Mouse (Mus musculus): ENCODE data around the gene Gm525. TPM values are rescaled to one million over a fixed set of nuclear protein-coding genes. Genes with fewer than 3 reads are reported as not detected.
"Not testable (repeated sequence)": the region's sequence is repeated elsewhere in the genome, so short reads cannot be mapped to it uniquely, and the experiment has no call there.

Gene Gm525
- not detected for total RNA-seq (2021)
- long read RNA-seq, experiment 1: 0 reads
- long read RNA-seq, experiment 2: 0 reads

DNA sequence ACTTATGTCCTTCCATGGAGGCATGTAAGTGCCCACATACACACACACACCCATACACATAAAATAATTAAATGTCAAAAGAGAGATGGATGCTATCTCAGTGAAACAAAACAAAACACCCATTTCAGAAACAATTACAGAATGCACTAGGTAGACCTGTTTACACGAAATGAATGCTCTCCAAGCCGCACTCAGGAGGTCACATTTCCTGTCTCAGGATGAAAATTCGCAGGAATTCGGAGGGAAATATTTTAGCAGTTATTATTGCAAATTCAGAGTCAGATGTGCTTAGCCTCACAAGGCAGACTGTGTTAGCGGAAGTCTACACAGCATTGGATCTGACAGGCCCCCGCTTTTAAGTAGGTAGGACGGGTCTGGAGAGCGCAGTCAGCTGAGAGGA lies at the start of gene Gm525:
Gene Gm525 (plus strand): TSS at position 301 of the 400 bp plus-strand sequence.
- no peak for DNase-seq

DNA sequence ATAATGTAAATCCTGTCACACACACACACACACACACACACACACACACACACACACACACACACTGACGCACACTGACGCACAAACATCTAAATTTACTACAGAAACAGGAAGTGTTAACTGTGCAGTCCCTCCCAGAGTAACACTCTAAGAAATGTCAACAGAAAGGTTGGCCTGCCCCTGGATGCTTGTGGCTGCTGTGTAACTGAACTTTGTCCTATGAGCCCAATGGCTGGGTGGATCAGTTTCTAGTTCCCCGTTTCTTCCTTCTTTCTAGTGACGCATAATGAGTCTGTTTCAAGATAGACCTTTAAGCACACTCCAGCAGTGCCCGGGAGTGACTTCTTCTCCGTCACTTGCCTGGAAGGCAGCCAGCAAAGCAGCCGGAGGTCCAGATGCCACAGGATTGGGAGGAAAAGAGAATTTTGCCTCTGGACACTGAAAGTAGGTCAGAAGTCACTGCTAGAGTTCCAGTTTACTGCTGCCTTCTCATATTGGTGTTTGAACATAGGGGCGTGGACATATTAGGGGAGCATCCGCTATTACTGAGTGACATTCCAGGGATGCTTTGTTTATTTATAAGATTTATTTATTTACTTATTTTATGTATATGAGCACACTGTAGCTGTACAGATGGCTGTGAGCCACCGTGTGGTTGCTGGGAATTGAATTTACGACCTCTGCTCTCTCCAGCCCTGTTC lies 49.3 kb upstream of the Gm525 start:
- peak; percentile 68 for DNase-seq

GRCm38 (mm10) chr11:89025603-89026002 lies 48.0 kb upstream of the Gm525 start:
- DNase-seq: no peak

DNA sequence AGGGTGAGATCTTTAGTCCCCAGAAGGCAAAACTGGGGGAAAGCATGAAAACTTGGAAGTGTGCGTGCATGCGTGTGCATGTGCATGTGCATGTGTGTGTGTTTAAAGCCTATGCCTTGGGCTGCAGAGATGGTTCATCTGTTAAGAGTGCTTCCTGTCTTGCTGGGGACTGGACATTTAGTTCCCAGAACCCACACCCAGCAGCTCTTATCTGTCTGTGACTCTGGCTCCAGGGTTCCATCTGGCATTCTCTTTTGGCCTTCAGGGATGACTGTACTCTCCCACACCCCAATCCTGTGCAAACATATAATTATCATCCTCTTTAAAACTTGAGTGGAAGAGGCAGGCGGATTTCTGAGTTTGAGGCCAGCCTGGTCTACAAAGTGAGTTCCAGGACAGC lies 47.5 kb upstream of the Gm525 start:
- DNase-seq: no peak

DNA sequence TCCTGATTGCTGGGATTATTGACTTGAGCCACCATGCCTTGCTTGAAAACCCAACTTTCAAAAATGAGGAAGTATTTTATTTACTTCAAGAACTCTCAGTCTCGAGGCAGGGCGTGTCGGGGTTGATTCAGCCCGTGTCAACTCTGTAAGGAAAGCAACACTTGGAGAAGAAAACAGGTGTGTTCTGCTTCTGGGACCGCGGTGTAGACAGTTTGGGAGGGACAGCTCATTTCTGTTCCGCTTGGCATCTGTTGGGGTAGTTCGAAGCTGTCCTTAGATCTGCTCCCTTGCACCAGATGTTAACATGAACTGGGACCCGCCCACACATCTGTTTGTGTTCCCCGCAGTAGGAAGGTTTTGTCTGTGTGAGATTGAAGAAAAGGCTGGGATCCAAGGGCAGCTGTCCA lies 45.7 kb upstream of the Gm525 start:
- DNase-seq: peak; percentile 34

GRCm38 (mm10) chr11:89028871-89029405 lies 44.7 kb upstream of the Gm525 start:
- no peak for DNase-seq

DNA sequence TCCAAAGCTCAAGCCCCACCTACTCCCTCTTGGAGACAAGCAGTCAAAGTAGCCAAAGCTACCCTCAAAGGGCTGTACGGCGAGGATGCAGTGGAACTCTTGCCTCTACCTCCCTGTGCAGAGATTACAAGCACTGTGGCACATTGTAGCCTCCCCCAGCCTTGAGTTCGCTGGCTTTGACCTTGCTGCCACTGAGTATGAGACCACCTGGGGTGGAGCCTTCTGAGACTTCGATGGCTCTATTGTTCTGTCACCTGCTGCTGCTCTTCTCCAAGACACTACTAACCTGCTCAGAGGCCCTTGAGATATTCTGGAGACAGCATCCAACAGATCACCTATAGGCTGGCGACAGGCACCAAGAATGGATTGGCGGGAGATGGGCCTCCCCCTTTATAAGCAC lies 43.1 kb upstream of the Gm525 start:
- no peak for DNase-seq

DNA sequence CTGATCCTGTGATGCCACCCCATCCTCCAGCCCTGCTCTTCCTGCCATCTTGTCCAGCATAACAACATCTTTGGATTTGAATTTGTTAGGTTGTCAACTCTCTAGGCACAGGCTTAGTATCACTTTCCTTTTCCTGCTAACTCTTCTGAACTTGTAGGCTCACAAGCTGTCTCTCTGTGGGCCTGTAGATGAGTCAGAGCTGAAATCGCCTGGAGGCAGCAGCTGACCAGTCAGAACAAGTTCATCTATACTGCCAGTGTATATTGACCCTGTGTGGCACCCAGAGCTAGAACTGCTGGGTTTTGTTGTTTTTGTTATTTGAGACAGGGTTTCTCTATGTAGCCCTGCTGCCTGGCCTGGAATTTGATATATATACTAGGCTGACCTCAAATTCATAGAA lies 42.5 kb upstream of the Gm525 start:
- no peak for DNase-seq

GRCm38 (mm10) chr11:89034592-89034991 lies 39.0 kb upstream of the Gm525 start:
- no peak for DNase-seq

- DNase-seq: no peak
Observed at GRCm38 (mm10) chr11:89035552-89035951, 38.1 kb upstream of the Gm525 start.

GRCm38 (mm10) chr11:89038496-89038895 lies 35.1 kb upstream of the Gm525 start:
- no peak for DNase-seq

GRCm38 (mm10) chr11:89039325-89039724 lies 34.3 kb upstream of the Gm525 start:
- no peak for DNase-seq

DNA sequence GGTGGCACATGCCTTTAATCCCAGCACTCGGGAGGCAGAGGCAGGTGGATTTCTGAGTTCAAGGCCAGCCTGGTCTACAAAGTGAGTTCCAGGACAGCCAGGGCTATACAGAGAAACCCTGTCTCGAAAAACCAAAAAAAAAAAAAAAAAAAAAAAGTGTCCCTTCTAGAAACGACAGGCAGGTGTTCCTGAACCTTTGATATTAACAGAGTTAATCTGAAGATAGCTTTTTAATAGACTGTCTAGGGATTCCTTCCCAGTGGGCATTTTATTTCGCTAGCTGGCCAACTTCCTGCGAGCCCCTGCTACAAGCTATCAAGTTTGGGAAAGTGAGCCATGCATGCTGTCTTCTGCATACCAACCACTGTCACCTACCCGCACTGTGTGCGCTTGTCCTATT lies 32.6 kb upstream of the Gm525 start:
- DNase-seq: not testable (repeated sequence)

DNA sequence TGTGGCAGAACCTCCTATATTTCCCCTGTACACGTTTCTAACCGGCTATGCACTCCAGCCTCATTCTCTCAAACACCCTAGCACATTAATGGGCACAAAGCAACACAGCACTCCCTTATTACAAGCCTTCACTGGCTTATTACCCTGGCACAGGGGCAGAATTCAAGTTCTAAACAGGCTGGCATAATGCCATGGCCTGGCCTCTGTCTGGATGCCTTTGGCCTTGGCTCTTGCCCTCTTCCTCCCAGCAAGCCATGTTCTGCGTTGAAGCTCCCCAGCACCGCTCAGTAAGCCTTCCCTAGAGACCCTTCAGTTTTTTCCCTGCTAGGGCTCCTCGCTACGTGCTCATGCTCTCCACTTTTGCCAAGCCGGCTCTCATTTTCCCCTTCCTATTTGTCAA lies 30.6 kb upstream of the Gm525 start:
- DNase-seq: no peak

- not testable (repeated sequence) for DNase-seq
Observed at GRCm38 (mm10) chr11:89045501-89045900, 28.1 kb upstream of the Gm525 start.

DNA sequence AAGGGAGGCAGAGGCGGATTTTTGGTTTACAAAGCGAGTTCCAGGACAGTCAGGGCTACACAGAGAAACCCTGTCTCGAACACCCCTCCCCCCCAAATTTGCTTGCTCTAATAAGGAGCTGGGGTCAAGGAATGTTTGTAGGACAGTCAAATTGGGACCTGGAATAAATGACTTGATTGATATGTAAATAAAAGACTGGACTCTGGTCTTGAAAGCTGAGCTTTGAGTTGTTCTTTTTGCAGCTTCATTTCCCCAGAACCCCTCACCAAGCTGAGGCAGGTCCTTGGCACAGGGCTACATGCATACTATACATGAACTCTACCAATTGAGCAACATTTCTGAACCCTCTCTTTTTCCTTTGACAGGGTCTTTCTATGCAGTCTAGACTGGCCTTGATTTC lies 27.6 kb upstream of the Gm525 start:
- DNase-seq: no peak

GRCm38 (mm10) chr11:89051767-89052166 lies 21.9 kb upstream of the Gm525 start:
- no peak for DNase-seq

- no peak for DNase-seq
Observed at GRCm38 (mm10) chr11:89055931-89056690, 17.5 kb upstream of the Gm525 start.

DNA sequence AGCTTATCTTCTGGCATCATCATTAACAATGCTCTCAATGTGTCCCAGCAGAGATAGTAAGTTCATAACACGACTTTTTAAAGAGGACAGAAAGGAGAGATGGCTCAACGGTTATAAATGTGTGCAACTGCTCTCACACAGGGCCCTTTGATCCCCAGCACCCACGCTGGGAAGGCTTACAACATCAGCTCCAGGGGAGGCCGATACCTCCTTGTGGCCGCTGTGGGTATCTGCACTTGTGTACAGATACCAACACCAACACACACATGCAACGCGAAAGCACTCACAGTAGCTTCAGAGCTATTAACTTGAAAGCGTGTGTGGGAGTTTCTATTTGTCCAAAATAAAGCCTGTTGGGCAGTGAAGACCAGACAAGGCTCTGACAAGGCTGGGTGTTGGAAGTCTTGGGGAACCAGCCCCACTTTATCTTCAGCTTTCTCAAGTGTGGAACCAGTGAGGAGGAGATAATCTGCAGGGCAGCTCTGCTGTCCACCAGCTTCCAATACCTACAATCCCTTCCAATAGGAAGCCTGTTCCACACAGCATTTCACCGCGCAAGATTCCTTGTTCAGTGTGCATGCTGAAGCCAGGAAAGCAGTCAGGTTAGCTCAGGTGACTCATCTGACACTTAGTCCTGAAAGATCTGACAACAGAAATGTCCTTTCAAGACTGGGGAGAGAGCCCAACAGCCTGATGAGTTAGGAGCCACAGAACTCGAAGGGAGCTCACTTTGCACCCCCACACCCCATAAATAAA lies 14.9 kb upstream of the Gm525 start:
- DNase-seq: no peak

- DNase-seq: peak; percentile 38
Observed at GRCm38 (mm10) chr11:89059919-89060422, 13.7 kb upstream of the Gm525 start.

GRCm38 (mm10) chr11:89060423-89061089 lies 13.1 kb upstream of the Gm525 start:
- DNase-seq: peak; percentile 86

DNA sequence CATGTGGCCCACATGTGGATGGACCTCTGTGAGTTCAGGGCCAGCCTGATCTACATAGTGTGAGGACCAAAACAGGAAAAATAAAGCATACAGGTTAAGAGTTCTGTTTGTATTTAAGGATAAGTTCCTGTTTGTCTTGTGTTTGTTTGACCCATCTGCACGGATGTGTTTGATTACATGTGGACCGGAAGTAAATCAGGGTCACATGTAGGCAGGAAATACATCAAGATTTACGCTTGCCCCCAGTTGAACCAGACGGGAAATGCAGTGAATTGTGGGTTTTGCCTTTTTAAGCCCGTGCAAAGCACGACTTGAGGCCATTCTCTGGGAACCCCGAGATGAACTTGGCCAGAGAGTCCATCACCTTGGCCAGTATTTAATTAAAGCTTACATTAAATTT lies 12.3 kb upstream of the Gm525 start:
- DNase-seq: no peak

All from gastrocnemius, postnatal 25 days (tissue).